Mouse (Mus musculus) hindbrain, embryonic 15.5 days (tissue): Measurements from ENCODE around the gene Fndc3b. TPM values are rescaled to one million over a fixed set of nuclear protein-coding genes. Genes with fewer than 3 reads are reported as not detected.
A peak's percentile ranks its signal among the peaks of the same experiment; 100 is the strongest.

Experiments
- ATAC-seq: fragments of 200-750 bp; cut with Nextera tagmentation; 2 replicates; pipeline ENCODE4 v1.8.0; 2017; ENCODE audit warnings: low read depth, moderate number of reproducible peaks, moderate TSS enrichment; ENCODE audit not compliant: low FRiP score
- H3K27ac ChIP-seq: fragments of 300-500 bp; sonication (generic); replicated peaks from 2 replicates; pipeline ENCODE4 v1.5.1; 2015; ENCODE audit warnings: mild to moderate bottlenecking, inconsistent platforms
- H3K27me3 ChIP-seq: fragments of 300-500 bp; sonication (generic); 2 replicates; pipeline ENCODE4 v1.6.1; 2015; ENCODE audit warnings: control low read depth, inconsistent platforms
- H3K36me3 ChIP-seq: fragments of 300-500 bp; sonication (generic); 2 replicates; pipeline ENCODE4 v1.6.1; 2015; ENCODE audit warnings: control low read depth, inconsistent platforms
- H3K4me1 ChIP-seq: fragments of 300-500 bp; sonication (generic); replicated peaks from 2 replicates; pipeline ENCODE4 v1.6.1; 2015; ENCODE audit warnings: control low read depth, inconsistent platforms
- H3K4me2 ChIP-seq: fragments of 300-500 bp; sonication (generic); 2 replicates; pipeline ENCODE4 v1.6.1; 2015; ENCODE audit warnings: moderate library complexity, mild to moderate bottlenecking, inconsistent platforms
- H3K4me3 ChIP-seq: fragments of 300-500 bp; sonication (generic); 2 replicates; pipeline ENCODE4 v1.5.1; 2015; ENCODE audit warnings: mild to moderate bottlenecking, inconsistent platforms
- H3K9ac ChIP-seq: fragments of 300-500 bp; sonication (generic); 2 replicates; pipeline ENCODE4 v1.6.1; 2015; ENCODE audit warnings: inconsistent platforms
- H3K9me3 ChIP-seq: fragments of 300-500 bp; sonication (generic); 2 replicates; pipeline ENCODE4 v1.6.1; 2016; ENCODE audit warnings: control low read depth, inconsistent platforms
- WGBS: fragments of 180-500 bp; shearing (Covaris S2); methylation state at CpG from one replicate; pipeline ENCODE4 v1.1.7; 2015; 5-methylcytosine and 5-hydroxymethylcytosine counted together
- polyA plus RNA-seq: library from polyadenylated mRNA; unstranded; fragments of >200 nt; fragmentation: Nextera tagmentation; extraction: Ambion mirVana; gene quantifications from 2 replicates; pipeline ENCODE4 v1.2.1, GENCODE M21; 2015

The Fndc3b gene
- polyA plus RNA-seq, 1 experiment from 2014 or later: 7.5 TPM

GRCm38 (mm10) chr3:27473801-27474599, 237.1 kb downstream of the Fndc3b start:
- no peak overlapping the region for H3K9ac ChIP-seq
- no peaks in the 10 kb centered on the region for H3K36me3 ChIP-seq
- no peaks in the 10 kb centered on the region for H3K9me3 ChIP-seq
- H3K27ac ChIP-seq: no peak overlapping the region
- no peaks in the 10 kb centered on the region for H3K27me3 ChIP-seq
- no peak for ATAC-seq
- no peak overlapping the region for H3K4me3 ChIP-seq
- no peaks in the 10 kb centered on the region for H3K4me1 ChIP-seq
- 91% methylated on average over 14 of the region's 14 CpGs for WGBS
- H3K4me2 ChIP-seq: no peak overlapping the region

DNA sequence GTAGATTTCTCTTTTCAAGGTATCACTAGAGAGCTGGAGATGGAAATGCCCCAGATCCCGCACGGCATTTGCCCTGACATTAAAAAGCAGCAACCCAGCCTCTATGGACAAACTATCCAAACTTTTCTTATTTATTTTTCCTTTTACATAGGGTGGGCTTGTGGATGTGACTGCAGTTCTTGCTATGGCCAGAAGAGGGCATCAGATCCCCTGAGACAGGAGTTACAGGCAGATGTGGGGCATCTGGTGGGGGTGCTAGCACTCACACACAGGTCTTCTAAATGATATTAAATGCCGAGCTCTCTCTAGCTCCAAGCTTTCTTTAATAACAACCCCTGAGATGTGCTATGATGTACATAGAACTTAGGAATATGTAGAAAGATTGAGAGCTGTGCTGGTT, 238.3 kb downstream of the Fndc3b start:
- H3K4me2 ChIP-seq: no peak overlapping the region
- H3K36me3 ChIP-seq: no peaks in the 10 kb centered on the region
- no peak overlapping the region for H3K27ac ChIP-seq
- no peak overlapping the region for H3K4me3 ChIP-seq
- ATAC-seq: no peak
- H3K4me1 ChIP-seq: no peaks in the 10 kb centered on the region
- no peaks in the 10 kb centered on the region for H3K27me3 ChIP-seq
- no peak overlapping the region for H3K9ac ChIP-seq
- H3K9me3 ChIP-seq: no peaks in the 10 kb centered on the region
- WGBS: 94% methylated on average over 3 of the region's 3 CpGs

- Histone ChIP-seq H3K4me2 (no peak overlapping the region), H3K4me1 (no peaks in the 10 kb centered on the region), H3K9ac (no peak overlapping the region), H3K4me3 (no peak overlapping the region), H3K27ac (no peak overlapping the region), H3K27me3 (no peaks in the 10 kb centered on the region), H3K36me3 (no peaks in the 10 kb centered on the region; the same call in 1 of the 2 replicates), H3K9me3 (no peaks in the 10 kb centered on the region)
- ATAC-seq: no peak
- 89% methylated on average over 8 of the region's 8 CpGs for WGBS
These were observed 240.3 kb downstream of the Fndc3b start for GRCm38 (mm10) chr3:27470781-27471180.

- Histone ChIP-seq H3K36me3 (no peaks in the 10 kb centered on the region; the same call in 1 of the 2 replicates), H3K27ac (no peak overlapping the region), H3K4me2 (no peak overlapping the region), H3K4me3 (no peak overlapping the region), H3K9me3 (no peaks in the 10 kb centered on the region), H3K27me3 (no peaks in the 10 kb centered on the region), H3K9ac (no peak overlapping the region), H3K4me1 (no peaks in the 10 kb centered on the region)
- no peak for ATAC-seq
- WGBS: 96% methylated on average over 8 of the region's 8 CpGs
These were observed 241.1 kb downstream of the Fndc3b start for GRCm38 (mm10) chr3:27469971-27470370.

DNA sequence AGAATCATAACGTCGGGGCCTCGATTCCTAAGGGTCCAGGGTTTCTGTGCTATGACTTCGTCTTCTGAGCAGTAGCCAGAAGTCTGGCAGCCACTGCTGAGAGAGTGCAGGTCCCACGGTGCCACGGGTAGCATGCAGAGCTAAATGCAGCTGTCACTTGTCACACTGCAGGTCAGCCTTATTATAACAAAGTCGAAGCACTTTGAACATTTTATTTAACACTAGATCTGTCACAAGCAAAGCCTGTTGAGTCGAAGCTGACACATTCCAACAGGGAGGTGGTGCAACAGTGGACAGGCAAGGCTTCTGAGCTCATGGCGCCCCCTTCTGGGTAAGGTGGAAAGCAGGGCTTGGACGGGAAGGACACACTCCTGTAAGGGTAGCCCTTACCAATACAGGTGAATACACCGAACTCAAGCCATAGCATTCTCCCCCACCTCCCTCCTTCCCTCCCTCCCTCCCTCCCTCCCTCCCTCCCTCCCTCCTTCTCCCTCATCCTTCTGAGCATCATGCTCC, 243.5 kb downstream of the Fndc3b start:
- no peak overlapping the region for H3K27ac ChIP-seq
- H3K36me3 ChIP-seq: no peaks in the 10 kb centered on the region; the same call in 1 of the 2 replicates
- H3K27me3 ChIP-seq: no peaks in the 10 kb centered on the region
- 79% methylated on average over 11 of the region's 11 CpGs for whole genome bisulfite sequencing
- H3K9ac ChIP-seq: no peak overlapping the region
- no peak for ATAC-seq
- no peak overlapping the region for H3K4me2 ChIP-seq
- H3K4me1 ChIP-seq: no peaks in the 10 kb centered on the region
- no peaks in the 10 kb centered on the region for H3K9me3 ChIP-seq
- H3K4me3 ChIP-seq: no peak overlapping the region

DNA sequence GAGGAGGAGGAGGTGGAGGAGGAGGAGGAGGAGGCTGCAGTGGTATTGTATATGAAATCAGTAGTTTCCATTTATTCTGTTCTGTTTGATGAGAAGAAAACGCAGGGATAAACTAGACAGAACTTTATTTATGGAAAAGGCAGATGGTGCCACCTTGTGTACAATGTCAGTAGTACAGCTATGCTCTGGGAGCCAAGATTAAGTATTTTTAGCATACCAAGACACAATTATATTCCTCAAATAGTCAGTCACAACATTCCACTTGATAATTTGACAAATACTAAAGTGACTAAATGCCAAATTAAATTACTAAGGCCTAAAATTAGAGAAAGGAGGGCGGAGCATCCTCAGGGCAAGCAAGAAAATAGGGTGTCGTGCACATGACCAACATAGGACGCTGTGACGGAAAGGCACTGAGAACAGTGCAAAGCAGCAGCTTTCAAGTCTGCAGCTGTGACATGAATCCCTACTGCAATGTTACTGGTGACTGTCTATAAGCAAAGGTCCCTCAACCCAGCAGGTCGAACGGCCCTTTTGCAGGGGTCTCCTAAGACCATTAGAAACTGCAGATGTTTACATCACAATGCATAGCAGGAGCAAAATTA, 244.7 kb downstream of the Fndc3b start:
- Histone ChIP-seq H3K27ac (no peak overlapping the region), H3K4me2 (no peak overlapping the region), H3K4me3 (no peak overlapping the region), H3K9ac (no peak overlapping the region), H3K36me3 (no peaks in the 10 kb centered on the region; the same call in 1 of the 2 replicates), H3K9me3 (no peaks in the 10 kb centered on the region), H3K4me1 (no peaks in the 10 kb centered on the region), H3K27me3 (no peaks in the 10 kb centered on the region)
- 74% methylated on average over 7 of the region's 7 CpGs for WGBS
- no peak for ATAC-seq

- H3K4me3 ChIP-seq: no peak overlapping the region
- no peaks in the 10 kb centered on the region for H3K4me1 ChIP-seq
- H3K27ac ChIP-seq: no peak overlapping the region
- H3K4me2 ChIP-seq: no peak overlapping the region
- no peaks in the 10 kb centered on the region for H3K9me3 ChIP-seq
- H3K27me3 ChIP-seq: no peaks in the 10 kb centered on the region
- 93% methylated on average over 7 of the region's 7 CpGs for WGBS
- H3K9ac ChIP-seq: no peak overlapping the region
- peaks cover 4% of the 10 kb centered on the region for H3K36me3 ChIP-seq
- ATAC-seq: no peak
These were observed 247.7 kb downstream of the Fndc3b start for GRCm38 (mm10) chr3:27463373-27463772.

DNA sequence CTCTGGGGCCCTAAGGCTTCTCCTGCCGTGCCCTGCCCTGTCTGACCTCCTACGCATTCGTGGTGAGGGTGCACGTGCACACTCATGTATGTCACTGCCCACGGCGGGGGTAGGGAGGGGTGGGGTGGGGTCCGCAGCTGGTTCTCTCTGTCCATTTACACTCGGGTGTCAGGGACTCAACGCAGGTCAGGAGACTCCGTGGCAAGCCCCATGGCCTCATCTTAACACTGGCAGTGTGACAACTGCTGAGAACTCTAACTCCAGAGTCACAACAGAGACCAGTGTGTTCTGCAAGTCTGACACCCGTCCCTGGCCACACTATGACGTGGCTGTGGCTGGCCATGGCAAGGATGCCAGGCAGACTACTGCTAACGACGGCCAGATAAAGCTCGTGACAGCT, 248.2 kb downstream of the Fndc3b start:
- ATAC-seq: no peak
- H3K9me3 ChIP-seq: no peaks in the 10 kb centered on the region
- H3K36me3 ChIP-seq: peaks cover 4% of the 10 kb centered on the region
- no peak overlapping the region for H3K4me3 ChIP-seq
- no peak overlapping the region for H3K9ac ChIP-seq
- H3K27ac ChIP-seq: no peak overlapping the region
- H3K4me2 ChIP-seq: no peak overlapping the region
- 90% methylated on average over 15 of the region's 15 CpGs for WGBS
- no peaks in the 10 kb centered on the region for H3K27me3 ChIP-seq
- no peaks in the 10 kb centered on the region for H3K4me1 ChIP-seq

DNA sequence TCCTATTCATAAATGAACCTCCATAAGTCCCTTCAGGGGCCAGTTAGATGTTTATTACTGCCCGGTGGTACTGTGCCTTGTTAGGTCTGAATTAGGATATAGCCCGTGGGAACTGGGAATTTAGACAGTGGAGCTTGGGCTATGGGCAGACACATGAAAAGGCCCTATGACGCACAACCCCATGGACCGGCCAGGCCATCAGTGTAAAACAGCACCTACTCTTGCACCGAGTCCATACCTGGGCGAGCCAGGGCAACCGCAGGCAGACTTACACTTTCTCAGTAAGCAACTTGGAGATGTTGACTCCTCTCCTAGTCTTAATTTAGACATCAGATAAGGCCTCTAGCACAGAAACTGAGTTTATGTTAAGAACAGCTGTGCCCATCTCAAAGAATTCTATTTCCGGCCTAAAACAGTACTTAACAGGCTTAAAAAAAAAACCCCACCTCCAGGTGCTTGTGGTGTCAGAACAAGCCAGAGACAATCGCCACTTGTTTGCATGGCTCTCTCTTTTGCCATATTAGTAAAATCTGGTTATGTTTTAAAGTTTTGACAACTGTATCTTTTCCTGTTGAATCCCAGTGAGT, 248.7 kb downstream of the Fndc3b start:
- Histone ChIP-seq H3K4me3 (no peak overlapping the region), H3K27ac (no peak overlapping the region), H3K4me2 (no peak overlapping the region), H3K9ac (no peak overlapping the region), H3K36me3 (peaks cover 4% of the 10 kb centered on the region), H3K9me3 (no peaks in the 10 kb centered on the region), H3K4me1 (no peaks in the 10 kb centered on the region), H3K27me3 (no peaks in the 10 kb centered on the region)
- ATAC-seq: no peak
- 95% methylated on average over 9 of the region's 9 CpGs for WGBS

GRCm38 (mm10) chr3:27461861-27462260, 249.2 kb downstream of the Fndc3b start:
- no peak overlapping the region for H3K4me2 ChIP-seq
- WGBS: 89% methylated on average over 7 of the region's 7 CpGs
- no peaks in the 10 kb centered on the region for H3K9me3 ChIP-seq
- no peaks in the 10 kb centered on the region for H3K4me1 ChIP-seq
- no peaks in the 10 kb centered on the region for H3K27me3 ChIP-seq
- no peak overlapping the region for H3K9ac ChIP-seq
- no peak overlapping the region for H3K4me3 ChIP-seq
- no peak; the same call in 1 of the 2 replicates for ATAC-seq
- no peak overlapping the region for H3K27ac ChIP-seq
- peaks cover 4% of the 10 kb centered on the region for H3K36me3 ChIP-seq

GRCm38 (mm10) chr3:27461037-27461436, 250.1 kb downstream of the Fndc3b start:
- peak; percentile 61 for ATAC-seq
- H3K9me3 ChIP-seq: no peaks in the 10 kb centered on the region
- H3K27me3 ChIP-seq: no peaks in the 10 kb centered on the region
- no peak overlapping the region for H3K4me3 ChIP-seq
- WGBS: 63% methylated on average over 1 of the region's 1 CpGs
- H3K36me3 ChIP-seq: peaks cover 6% of the 10 kb centered on the region
- no peak overlapping the region for H3K4me2 ChIP-seq
- H3K9ac ChIP-seq: no peak overlapping the region
- H3K27ac ChIP-seq: no peak overlapping the region
- H3K4me1 ChIP-seq: no peaks in the 10 kb centered on the region

- peaks cover 6% of the 10 kb centered on the region; the same call in 1 of the 2 replicates for H3K36me3 ChIP-seq
- no peaks in the 10 kb centered on the region for H3K4me1 ChIP-seq
- ATAC-seq: no peak
- no peaks in the 10 kb centered on the region for H3K9me3 ChIP-seq
- no peak overlapping the region for H3K9ac ChIP-seq
- WGBS: 86% methylated on average over 9 of the region's 9 CpGs
- H3K4me2 ChIP-seq: no peak overlapping the region
- no peaks in the 10 kb centered on the region for H3K27me3 ChIP-seq
- no peak overlapping the region for H3K4me3 ChIP-seq
- H3K27ac ChIP-seq: no peak overlapping the region
These were observed 252.7 kb downstream of the Fndc3b start for GRCm38 (mm10) chr3:27458416-27458815.
